Mouse (Mus musculus): Measurements from ENCODE around the gene Grip2.

The Grip2 gene

DNA sequence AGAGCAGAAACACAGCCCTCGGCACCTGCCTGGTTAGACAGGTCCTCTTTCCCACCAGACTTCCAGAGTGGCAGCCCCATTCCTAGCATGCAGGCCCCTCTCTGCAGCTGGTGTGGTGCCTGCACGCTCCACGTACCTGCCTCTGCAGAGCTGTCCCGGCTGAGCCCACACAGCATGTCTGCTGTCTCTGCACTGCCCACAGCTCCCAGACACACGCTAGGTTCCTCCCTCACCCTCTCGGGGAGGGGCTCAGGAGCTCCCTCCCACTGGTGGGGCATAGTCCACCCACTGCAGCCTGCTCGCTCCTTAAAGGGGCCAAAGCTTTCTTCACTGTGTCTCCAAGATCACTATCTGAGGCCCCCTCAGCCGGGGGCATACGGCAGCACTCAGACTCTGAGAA, 31.0 kb downstream of the Grip2 start:
- no peak for DNase-seq (ENCODE audit: low read depth)

DNA sequence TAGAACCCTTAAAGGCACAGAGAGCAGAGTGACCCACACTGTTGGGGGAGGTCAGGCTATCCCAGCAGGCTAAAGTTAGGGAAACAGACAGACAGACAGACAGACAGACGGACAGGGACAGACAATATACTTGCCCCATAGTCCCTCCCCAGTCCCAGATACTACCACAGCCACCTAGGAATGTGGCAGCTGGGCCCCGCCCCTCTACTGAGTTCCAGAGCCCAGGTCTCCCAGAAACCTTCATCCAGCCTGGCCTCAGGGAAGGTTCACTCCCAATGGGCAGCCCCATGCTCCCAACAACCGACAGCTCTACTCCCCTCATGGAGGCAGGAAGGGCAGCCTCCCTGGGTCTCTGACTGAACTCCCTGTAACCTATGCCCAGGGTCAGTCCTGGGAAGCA, 31.4 kb downstream of the Grip2 start:
- no peak for DNase-seq (ENCODE audit: low read depth)

DNA sequence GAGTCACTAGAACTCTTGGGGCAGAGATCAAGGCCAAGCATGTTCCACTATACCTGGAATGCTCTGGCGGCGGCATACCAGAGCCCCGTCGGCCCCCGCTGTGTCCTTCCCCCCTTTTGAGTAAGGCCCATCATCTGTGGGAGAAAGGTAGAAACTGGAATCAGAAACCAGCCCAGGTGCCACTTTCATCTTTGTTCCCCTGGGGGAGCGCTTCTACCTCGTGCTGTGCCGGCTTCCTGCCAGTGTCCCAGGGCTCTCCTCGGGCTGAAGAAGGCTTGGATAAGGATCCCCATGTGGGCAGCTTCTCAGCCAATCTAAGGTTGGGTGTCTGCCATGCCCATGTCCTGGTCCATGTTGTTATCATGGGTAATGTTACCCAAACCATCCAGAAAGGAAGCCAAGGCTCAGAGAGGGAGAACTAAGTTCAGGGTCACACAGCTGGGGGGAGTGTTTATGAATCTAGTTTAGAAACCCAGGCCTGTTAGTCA, 38.7 kb downstream of the Grip2 start:
- no peak for DNase-seq (ENCODE audit: low read depth)

GRCm38 (mm10) chr6:91785018-91785417, 42.0 kb downstream of the Grip2 start:
- no peak for DNase-seq (ENCODE audit: low read depth)

GRCm38 (mm10) chr6:91779206-91779605, 47.8 kb downstream of the Grip2 start:
- DNase-seq (ENCODE audit: low read depth) = no peak

- peak; percentile 19 for DNase-seq (ENCODE audit: low read depth)
Observed at GRCm38 (mm10) chr6:91776543-91776942, 50.5 kb downstream of the Grip2 start.

- peak; percentile 4 for DNase-seq (ENCODE audit: low read depth)
Observed at GRCm38 (mm10) chr6:91773951-91774350, 53.1 kb downstream of the Grip2 start.

GRCm38 (mm10) chr6:91767550-91767949, 59.5 kb downstream of the Grip2 start:
- no peak for DNase-seq (ENCODE audit: low read depth)

DNA sequence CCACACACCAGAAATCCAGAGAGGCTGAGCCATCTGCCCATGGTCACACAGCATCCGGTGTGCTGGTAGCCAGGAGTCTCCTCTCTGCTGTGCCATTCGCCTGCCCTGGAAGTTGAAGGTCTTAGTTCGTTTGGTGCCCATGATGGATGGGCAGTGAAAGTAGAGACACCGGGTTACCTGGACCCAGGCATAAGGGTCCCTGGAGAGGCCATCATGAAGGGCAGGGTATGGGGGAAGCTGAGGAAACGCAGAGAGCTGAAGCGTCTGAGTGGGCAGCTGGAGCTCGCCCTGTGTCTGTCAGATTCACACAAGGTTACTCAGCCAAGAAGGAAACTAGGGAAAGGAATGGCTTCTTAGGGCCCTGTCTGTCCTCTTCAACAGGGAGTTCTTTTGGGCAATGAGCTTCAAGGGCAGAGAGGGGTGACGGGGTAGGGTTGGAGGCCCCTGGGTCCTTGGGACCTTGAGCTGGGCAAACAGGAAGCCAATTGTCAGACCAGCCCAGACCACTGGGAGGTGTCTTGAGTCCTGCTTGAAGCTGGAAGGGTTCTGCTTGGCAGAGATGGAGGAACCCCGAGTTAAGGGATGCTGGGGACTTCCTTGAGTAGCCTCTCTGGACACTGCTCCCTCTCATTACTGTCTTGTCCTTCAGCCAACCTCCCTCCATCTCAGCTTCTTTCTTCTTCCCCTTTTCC, 64.9 kb downstream of the Grip2 start:
- DNase-seq (ENCODE audit: low read depth) = no peak

DNA sequence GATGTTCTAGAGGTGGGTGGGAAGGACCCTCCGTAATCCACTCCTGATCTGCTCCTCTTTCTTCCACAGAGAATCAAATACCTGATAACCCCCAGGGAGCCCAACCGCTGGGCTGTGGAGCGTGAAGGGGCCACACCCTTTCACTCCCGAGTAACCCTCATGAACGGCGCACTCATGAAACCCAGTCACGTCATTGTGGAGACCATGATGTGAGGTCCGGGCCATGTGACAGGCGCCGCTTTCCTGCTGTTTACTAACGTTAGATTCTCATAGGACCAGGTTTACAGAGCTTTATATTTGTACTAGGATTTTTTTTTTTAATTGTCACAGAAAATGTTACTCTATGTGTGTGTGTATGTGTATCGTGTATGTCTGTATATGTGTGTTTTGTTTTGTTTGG, 72.2 kb downstream of the Grip2 start:
- no peak for DNase-seq (ENCODE audit: low read depth)

GRCm38 (mm10) chr6:91754098-91754497, 73.0 kb downstream of the Grip2 start:
- no peak for DNase-seq (ENCODE audit: low read depth)

DNA sequence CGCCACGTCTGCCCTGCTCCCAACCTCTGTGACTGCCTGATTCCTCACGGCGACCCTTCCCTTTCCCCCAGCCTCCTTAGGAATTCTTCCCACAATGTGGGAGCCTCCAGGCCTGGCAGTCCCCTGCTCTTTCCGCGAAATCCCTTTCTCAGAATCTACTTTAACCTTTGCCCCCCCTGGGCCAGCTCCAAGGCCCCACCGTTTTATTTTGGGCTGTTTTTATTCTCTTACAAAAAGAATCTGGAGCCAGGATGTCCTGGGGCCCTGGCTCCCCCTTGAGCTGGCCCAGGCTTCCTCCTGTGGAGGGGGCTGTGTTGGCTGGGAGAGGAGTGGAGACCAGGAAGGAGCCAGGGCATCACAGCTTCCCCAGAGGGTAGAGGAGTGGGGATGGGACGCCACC, 74.2 kb downstream of the Grip2 start:
- no peak for DNase-seq (ENCODE audit: low read depth)

DNA sequence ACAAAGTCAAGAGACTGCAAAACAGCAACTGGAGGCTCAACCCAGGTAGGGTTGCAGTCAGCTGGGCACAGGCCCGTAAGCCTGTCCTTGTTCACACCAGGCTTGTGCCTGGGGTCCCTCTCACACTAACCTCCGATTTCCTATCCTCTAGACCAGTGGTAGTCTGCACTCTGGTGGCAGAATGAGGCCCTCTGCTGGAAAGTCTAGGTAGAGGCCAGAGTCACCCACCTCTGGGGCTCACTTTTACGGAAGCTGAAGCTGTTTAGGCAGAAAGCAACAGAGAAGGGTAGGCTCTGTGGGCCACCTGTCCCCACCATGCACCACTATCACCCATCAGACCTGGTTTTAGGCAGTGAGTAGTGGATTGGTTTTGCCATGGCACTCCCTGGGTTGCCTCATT, 76.1 kb downstream of the Grip2 start:
- no peak for DNase-seq (ENCODE audit: low read depth)

DNA sequence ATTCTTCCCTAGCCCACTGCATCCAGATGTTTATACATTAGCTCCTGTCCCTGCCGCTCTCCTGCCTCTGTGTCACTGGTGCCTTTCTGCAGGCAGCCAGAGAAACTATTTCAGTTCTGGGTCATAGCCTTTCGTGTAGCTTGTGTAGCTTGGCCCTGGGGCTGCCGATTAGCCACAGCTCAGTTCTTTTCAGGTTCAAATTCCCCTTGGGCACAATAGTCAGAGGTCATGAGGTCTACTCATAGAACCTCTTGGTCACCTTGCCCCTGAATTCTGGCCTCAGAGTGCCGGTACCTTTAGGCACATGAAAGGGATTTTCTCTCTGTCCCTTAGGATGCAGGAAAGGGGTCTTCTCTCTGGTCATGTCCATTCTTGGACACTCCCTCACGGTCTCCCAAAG, 80.3 kb downstream of the Grip2 start:
- no peak for DNase-seq (ENCODE audit: low read depth)

DNA sequence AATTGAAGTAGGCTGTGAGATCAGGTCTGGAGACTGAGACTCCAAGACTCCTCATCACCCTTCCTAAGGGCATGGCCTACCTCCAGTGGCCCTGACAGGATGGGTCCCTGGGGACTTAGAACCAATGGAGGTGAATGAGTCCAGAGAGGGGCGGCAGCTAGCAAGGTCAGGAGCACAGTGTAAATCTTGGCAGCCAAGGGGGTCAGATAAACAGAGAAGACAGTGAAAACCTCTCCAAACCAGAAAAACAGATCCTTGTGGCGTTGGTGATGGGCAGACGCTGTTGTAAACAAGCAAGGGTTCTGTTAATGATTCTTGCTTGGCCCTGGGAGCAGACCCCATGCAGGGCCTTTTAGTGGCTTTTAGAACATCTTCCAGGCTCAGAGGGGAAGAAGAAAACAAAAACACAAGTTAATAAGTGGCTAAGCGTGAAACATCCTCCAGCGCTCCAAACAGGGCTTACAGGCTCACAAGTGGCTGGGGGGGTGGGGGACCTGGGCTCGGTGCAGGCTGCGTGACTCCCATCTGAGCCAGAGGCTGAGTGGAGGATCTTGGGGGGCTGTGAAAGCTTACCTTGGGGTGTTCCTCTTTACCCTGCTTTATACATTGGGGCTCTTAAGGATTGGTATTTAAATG, 81.0 kb downstream of the Grip2 start:
- DNase-seq (ENCODE audit: low read depth) = no peak

- DNase-seq (ENCODE audit: low read depth) = no peak
Observed at GRCm38 (mm10) chr6:91745246-91745645, 81.8 kb downstream of the Grip2 start.

GRCm38 (mm10) chr6:91743886-91744285, 83.2 kb downstream of the Grip2 start:
- DNase-seq (ENCODE audit: low read depth) = no peak

- DNase-seq (ENCODE audit: low read depth) = no peak
Observed at GRCm38 (mm10) chr6:91742995-91743394, 84.1 kb downstream of the Grip2 start.

DNA sequence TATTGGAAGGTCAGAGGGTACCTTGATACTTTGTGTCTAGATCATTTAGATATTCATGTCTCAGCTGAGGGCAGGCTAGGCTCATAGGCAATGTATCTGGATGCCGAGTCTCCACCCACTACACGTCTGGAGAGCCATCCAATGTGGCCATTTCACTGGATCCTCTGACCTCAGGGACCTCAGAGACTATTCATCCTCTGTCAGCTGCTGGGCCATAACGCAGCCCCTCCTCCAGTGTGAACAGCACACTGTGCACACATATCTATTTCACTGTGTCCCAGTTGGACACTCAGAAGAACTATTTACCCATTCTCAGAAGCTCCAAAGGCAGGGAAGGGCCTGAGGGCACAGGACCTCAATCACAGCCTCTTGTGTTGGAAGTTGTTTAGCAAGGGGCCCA, 84.6 kb downstream of the Grip2 start:
- DNase-seq (ENCODE audit: low read depth) = no peak

- peak; percentile 6 for DNase-seq (ENCODE audit: low read depth)
Observed at GRCm38 (mm10) chr6:91741046-91741445, 86.0 kb downstream of the Grip2 start.

DNA sequence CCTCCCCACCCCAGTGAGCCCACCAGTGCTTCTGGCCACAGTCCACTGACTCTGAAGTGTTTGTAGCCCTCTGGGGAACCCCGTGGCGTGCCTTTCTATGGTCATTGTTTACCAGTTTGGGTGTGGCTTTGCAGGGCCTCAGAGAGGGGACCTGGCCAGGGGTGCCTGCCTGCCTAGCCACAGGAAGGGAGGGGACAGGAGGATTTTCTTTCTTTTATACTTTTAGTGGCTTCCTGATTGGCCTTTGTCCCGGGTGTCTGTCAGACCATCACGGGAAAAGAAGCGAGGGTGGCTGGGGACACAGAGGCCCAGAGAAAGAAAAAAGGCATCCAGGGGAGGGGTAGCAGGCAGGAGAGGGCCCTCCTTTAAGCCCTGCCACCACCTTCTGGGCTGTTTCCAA, 89.0 kb downstream of the Grip2 start:
- DNase-seq (ENCODE audit: low read depth) = no peak

DNA sequence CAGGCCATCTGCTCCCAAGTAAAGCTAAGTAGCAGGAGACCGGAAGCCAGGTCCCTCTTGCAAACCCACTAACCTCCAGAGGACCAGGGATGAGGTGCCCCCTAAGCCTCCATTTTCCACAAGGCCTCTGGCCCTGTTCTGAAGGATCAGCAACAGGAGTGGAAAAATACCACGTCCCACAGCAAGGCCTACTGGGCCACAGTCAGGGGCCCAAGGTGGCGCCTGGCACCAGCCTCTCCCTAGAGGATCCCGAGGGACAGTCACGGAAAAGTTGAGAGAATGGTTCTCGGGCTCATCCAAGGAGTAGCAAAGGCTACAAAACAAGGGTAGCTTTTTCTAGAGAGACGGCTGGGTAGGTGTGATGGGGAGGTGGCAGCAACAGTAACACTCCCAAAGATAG, 89.6 kb downstream of the Grip2 start:
- DNase-seq (ENCODE audit: low read depth) = no peak

DNA sequence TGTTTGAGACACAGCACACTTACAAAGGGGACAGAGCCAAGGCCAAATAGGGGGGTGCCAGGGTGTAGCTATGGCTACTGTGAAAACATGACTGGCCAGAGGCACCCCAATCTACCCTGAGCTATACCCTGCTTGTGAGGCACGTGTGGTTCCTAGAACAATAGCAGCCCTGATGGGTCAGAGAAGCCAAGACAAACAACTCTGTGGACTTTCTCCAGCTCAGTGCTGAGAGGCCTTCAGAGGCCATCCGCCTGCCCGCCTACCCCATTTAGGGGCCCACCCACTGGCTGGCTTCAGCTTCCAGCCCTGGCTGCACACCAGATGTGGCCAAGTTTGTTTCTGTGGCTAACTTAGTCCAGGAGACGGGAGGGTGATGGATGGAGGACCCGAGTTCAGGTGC, 90.6 kb downstream of the Grip2 start:
- DNase-seq (ENCODE audit: low read depth) = no peak

DNA sequence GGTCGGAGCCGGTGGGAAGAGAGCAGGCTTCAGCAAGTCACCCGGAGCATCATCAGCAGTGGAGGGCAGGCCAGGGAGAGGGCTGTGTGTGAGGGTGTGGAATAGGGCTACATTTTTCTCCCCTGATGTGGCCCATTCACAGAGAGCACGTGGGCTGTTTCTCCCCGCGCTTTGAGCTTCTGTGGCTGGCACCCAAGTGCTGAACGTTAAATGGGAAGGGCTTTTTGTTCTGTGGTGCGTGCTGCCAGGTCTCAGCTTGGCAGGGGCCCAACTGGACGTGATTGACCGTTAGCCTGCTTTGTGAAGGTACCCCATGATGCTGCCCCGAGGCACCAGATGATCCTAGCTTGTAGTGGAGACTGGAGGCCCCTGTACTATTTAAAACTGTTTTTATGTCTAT, 94.9 kb downstream of the Grip2 start:
- DNase-seq (ENCODE audit: low read depth) = no peak

Data from c-Kit-positive CD71-positive TER-119-negative erythroid progenitor cells, embryonic 14.5 days (primary cell).